Mouse (Mus musculus): ENCODE results near the gene Speer2. TPM values are rescaled to one million over a fixed set of nuclear protein-coding genes. Genes with fewer than 3 reads are reported as not detected.

Gene Speer2
- polyA plus RNA-seq (2017; shearing (Covaris generic)) = not detected

GRCm38 (mm10) chr16:69863644-69864043 is at the start of gene Speer2:
TSS of gene Speer2 (minus strand) at chr16:69863744.

All from activated CD4-positive, CD25-positive, alpha-beta regulatory T cell (primary cell).